Mouse (Mus musculus) cortical plate, adult 2 months (tissue): Measurements from ENCODE around the gene Ccnq. TPM values are rescaled to one million over a fixed set of nuclear protein-coding genes. Genes with fewer than 3 reads are reported as not detected.
"Not testable (repeated sequence)": the region's sequence is repeated elsewhere in the genome, so short reads cannot be mapped to it uniquely, and the experiment has no call there.

Experiments used
- H3K27ac ChIP-seq: fragments of 200-500 bp; 2 replicates; pipeline ENCODE4 v1.5.1; 2012; ENCODE audit warnings: low read length, control low read depth, inconsistent platforms; ENCODE audit not compliant: insufficient read depth
- H3K4me1 ChIP-seq: fragments of 200-500 bp; 2 replicates; pipeline ENCODE4 v1.6.1; 2011; ENCODE audit warnings: low read length; ENCODE audit not compliant: control insufficient read depth, insufficient read depth
- H3K4me3 ChIP-seq: fragments of 200-500 bp; 2 replicates; pipeline ENCODE4 v1.5.1; 2011; ENCODE audit warnings: mild to moderate bottlenecking, low read length, control low read depth; ENCODE audit not compliant: insufficient read depth
- CTCF ChIP-seq: fragments of 200-500 bp; IDR thresholded peaks from 2 replicates; pipeline ENCODE4 v1.5.1; 2011; ENCODE audit warnings: mild to moderate bottlenecking, control low read depth, low read length; ENCODE audit not compliant: insufficient read depth; ENCODE audit errors: extremely low read depth
- POLR2A ChIP-seq: fragments of 200-500 bp; IDR thresholded peaks from 2 replicates; pipeline ENCODE4 v1.6.1; 2011; ENCODE audit warnings: mild to moderate bottlenecking, low read length, control low read depth; ENCODE audit not compliant: insufficient read depth; ENCODE audit errors: extremely low read depth
- polyA plus RNA-seq: library from polyadenylated mRNA; depleted of rRNA; stranded (reverse); fragments of >200 nt; gene quantifications from 2 replicates; pipeline ENCODE4 v1.2.3, GENCODE M21; 2012

The Ccnq gene
- polyA plus RNA-seq, 1 experiment, result 27.6 TPM

DNA sequence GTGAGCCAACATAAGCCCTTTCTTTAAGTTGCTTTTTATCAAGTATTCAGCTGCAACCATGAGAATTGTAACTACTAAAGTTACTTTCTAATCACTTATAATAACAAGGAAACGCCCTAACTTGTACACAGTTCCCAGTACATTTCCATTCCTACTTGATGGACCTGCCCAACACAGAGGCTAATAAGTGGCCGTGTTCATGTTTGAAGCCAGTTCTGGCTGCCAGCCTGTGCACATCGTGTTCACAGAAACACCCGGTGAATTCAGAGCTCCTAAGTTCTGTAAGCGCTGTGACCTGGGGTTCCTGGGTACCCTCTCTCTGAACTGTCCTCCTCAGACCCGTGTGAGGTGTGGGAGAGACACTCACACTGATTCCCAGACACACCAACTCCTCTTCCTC, 13.3 kb upstream of the Ccnq start:
- TF ChIP-seq CTCF (no peak), POLR2A (no peak)
- H3K27ac ChIP-seq, result no peak overlapping the region
- H3K4me1 ChIP-seq, result peaks cover 2% of the 10 kb centered on the region
- no peak overlapping the region for H3K4me3 ChIP-seq

- Histone ChIP-seq H3K4me3 (no peak overlapping the region), H3K4me1 (peaks cover 2% of the 10 kb centered on the region), H3K27ac (no peak overlapping the region)
- TF ChIP-seq POLR2A, result no peak
- no peak for TF ChIP-seq CTCF
Observed at GRCm38 (mm10) chr11:78764304-78764703, 12.8 kb upstream of the Ccnq start.

GRCm38 (mm10) chr11:78762201-78762600, 10.7 kb upstream of the Ccnq start:
- no peak overlapping the region for H3K4me3 ChIP-seq
- H3K4me1 ChIP-seq, result peaks cover 3% of the 10 kb centered on the region
- TF ChIP-seq POLR2A, result no peak
- TF ChIP-seq CTCF, result no peak
- H3K27ac ChIP-seq, result no peak overlapping the region

- no peak overlapping the region for H3K4me3 ChIP-seq
- H3K27ac ChIP-seq, result no peak overlapping the region
- TF ChIP-seq POLR2A (no peak), CTCF (no peak)
- peaks cover 3% of the 10 kb centered on the region for H3K4me1 ChIP-seq
Observed at GRCm38 (mm10) chr11:78761086-78761485, 9.6 kb upstream of the Ccnq start.

DNA sequence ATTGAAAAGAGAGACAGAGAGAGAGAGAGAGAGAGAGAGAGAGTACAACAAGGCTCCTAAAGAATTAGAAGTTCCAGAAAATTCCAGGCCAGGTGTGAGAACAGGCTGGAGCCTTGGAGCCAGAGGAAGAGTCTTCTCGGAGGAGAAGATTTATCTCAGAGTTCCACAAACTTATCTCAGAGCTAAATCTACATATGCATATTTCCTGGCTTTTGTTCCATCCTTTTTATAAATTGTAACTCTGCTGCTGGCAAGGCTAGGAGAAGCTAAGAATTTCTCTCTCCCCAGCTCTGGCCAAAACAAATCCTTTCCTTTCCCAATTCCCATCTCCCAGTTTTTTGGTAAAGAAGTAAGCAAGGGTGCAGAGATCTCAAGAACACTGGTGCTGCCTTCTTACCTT, 3.8 kb upstream of the Ccnq start:
- Histone ChIP-seq H3K27ac (peak overlapping the region; percentile 81), H3K4me1 (peaks cover 3% of the 10 kb centered on the region; the same call in 1 of the 2 replicates), H3K4me3 (no peak overlapping the region)
- no peak for TF ChIP-seq CTCF
- TF ChIP-seq POLR2A, result no peak

DNA sequence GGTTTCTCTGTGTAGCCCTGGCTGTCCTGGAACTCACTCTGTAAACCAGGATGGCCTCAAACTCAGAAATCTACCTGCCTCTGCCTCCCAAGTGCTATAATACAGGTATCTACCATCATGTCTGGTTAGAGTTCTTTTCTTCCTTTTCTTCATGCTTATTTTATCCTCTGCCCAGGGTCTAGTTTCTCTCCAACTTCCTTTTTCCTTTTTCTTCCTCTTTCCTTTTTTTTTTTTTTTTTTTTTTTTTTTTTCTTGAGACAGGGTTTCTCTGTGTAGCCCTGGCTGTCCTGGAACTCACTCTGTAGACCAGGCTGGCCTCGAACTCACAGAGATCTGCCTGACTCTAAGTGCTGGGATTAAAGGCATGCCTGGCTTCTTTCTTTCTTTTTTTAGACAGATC, 2.6 kb upstream of the Ccnq start:
- H3K4me3 ChIP-seq, H3K27ac ChIP-seq, H3K4me1 ChIP-seq: not testable (repeated sequence)

GRCm38 (mm10) chr11:78753183-78753582, 1.7 kb upstream of the Ccnq start:
- H3K27ac ChIP-seq, result no peak overlapping the region
- no peak overlapping the region for H3K4me3 ChIP-seq
- TF ChIP-seq CTCF (no peak), POLR2A (no peak)
- peaks cover 2% of the 10 kb centered on the region; the same call in 1 of the 2 replicates for H3K4me1 ChIP-seq

DNA sequence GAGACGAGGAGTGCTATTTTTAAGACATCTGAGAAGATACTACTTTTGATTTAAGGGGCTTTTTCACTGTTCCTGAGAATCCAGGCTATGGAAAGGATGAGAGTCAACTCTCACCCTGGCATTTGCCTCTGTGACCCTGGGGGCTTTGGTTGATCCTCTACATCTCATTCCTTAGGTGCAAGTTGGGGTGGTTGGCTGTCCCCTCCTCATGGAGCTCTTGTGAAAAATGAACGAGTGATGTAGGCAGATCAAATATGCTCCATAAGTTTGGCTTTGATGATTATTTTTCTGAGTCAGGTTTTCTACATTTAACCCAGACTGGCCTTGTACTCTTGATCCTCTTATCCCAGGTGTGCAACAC, 294 bp upstream of the Ccnq start:
- Histone ChIP-seq H3K4me1 (peaks cover 2% of the 10 kb centered on the region; the same call in 1 of the 2 replicates), H3K27ac (no peak overlapping the region), H3K4me3 (peak overlapping the region; percentile 62)
- TF ChIP-seq POLR2A (no peak), CTCF (no peak)

DNA sequence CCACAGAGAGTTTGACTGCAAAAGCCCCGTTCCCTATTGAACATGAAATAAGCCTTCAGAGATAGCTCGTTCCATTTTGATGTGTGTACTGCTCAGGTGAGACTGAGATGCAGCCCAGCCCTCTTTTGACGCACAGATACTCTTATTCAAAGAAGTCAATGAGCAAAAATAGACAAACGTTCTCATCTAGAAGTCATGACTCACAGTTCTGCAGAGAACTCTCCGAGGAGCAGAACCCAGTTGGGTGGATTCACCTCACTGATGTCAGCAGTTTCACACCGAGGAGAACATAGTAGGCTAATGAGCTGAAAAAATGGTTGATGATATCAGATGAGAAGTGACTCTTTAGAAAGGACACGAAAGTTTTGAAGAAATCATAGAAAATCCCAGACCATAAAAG, 5.3 kb downstream of the Ccnq start:
- Histone ChIP-seq H3K4me1 (no peaks in the 10 kb centered on the region), H3K27ac (no peak overlapping the region), H3K4me3 (no peak overlapping the region)
- TF ChIP-seq CTCF, result no peak
- no peak for TF ChIP-seq POLR2A

DNA sequence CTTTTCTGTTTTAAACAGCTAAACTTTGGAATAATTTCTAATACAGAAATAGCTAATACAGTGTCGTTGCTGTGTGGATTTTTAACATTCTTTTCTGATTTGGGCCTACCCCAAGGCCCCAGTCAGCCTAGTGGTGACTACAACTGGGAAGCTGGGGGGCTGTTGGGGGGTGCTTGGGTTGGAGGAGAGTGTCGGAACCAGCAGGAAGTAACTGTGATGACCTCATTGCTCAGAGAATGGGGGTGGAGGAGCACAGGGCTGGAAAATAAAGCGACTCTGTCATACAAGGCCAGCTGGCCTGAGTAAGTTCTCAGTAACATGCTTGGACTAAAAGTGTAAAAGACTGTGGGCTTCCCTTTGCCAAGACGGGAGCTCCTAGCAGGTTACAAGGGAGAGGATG, 6.1 kb downstream of the Ccnq start:
- no peak overlapping the region for H3K4me3 ChIP-seq
- TF ChIP-seq POLR2A (no peak), CTCF (no peak)
- H3K4me1 ChIP-seq, result no peaks in the 10 kb centered on the region
- H3K27ac ChIP-seq, result no peak overlapping the region

DNA sequence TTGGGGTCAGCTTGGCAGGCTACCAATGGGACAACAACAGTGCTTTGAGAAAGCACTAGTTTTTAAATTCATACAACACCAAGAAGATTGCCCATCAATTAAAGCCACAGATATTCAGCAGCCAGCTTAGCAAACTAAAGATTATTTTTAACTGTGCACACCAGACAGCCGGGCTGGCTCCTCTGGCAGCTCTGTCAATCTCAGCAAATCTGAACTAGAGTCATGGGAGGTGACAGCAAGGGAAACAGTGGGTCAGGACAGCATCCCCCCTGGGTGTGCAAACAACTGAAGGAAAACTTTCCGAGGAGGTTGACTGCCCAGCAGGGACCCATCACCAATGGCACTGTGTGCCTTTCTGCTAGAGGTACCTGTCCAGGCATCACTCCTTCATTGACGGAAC, 9.1 kb downstream of the Ccnq start:
- Histone ChIP-seq H3K27ac (no peak overlapping the region), H3K4me1 (no peaks in the 10 kb centered on the region), H3K4me3 (no peak overlapping the region)
- no peak for TF ChIP-seq CTCF
- TF ChIP-seq POLR2A, result no peak
